Mouse (Mus musculus): ENCODE results near the gene Ccdc174.
"Not testable (repeated sequence)": the region's sequence is repeated elsewhere in the genome, so short reads cannot be mapped to it uniquely, and the experiment has no call there.

The Ccdc174 gene

DNA sequence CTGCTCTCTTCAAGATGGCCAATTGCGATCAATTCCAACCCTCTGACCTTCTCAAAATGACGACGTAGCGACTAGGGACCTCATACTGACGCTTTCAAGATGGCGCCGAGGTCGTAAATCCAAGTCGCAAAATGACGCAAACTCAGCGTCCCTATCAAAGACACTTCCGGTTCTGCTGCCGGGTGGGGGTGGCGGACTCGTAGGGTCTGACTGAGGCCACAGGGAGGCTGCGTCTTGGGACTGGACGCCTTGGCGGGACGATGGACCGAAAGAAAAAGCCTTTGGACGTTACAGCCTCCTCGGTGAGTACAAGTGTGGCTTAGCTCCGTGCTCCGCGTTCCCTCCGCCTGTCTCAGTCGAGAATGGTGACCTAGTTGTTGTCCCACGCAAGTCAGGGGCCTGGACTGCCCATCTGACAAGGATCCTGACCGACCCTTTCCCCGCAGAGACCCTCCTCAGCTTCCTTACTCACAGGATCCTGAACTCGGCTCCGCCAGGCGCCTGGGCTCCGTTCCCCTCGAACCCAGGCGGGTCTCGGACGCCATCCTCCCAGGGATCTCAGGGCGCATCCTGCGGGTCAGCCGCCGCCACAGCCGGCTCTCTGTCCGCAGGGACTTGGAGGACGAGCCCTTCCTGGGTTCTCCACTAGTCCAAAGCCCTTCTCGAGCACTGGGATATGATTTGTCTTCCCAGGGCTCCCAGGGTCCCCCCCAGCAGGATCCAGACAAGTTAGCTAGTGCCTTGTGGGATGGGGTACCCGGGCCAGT, at the start of gene Ccdc174:
TSS of gene Ccdc174 (plus strand) at position 169 of the 767 bp plus-strand sequence.
- peak; percentile 82 to 94 for DNase-seq (ENCODE audit: low spot score in 2 of 2)

DNA sequence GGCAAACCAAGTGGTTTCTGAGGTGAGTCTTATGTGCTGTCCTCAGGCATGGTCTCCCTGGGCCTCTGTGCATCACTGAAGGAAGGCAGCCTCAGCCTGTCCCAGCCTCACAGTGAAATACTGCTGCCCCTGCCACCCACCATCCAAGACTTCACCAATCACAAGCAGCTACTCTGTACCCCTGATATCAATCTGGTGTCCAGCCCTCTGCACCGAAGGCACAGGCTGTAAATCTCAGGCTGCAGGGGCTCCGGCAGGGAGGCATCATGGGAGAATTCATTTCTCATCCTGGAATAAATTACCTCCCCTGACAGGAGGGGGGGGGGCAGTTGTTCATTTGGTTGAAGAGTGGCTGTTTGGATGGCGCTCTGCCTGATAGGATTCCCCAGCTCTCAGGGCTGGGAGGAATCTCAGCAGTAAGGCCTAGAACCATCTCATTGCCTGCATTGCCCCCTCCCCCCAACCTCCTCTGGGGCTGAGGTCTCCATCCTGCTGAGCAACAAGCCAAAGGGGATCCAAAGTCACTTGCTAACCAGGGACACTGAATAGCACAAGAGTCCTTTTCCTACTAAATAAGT, 44.9 kb upstream of the Ccdc174 start:
- no peak for DNase-seq (ENCODE audit: low spot score in 2 of 2)

- peak; percentile 14 to 63 for DNase-seq (ENCODE audit: low spot score in 2 of 2)
Measured at GRCm38 (mm10) chr6:91839010-91839871, 38.6 kb upstream of the Ccdc174 start.

GRCm38 (mm10) chr6:91842897-91843627, 34.8 kb upstream of the Ccdc174 start:
- no peak for DNase-seq (ENCODE audit: low spot score in 2 of 2)

DNA sequence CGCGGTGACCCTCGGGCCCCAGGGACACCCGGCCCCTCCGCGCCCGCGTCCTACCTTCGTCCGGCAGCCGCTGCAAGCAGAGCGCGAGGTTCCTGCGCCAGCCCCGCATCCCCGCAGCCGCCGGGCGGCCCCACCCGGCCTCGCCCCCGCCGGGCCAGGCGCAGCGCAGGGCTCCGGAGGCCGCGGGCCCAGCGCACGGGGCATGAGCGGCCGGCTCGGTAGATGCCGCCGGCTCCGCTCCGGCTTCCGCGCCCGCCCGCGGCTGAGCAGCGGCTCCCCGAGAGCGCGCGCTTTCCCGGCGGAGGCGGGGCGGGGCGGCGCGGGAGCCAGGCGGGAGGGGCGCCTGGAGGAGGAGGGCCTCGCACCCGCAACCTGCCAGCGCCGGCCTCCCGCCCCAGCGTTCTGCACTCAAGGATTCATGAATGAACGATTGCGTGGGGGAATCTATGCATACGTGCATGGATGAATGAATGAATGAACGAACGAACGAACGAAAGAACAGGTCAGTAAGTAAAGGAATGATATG, 34.2 kb upstream of the Ccdc174 start:
- DNase-seq (ENCODE audit: low spot score in 2 of 2), result no peak

DNA sequence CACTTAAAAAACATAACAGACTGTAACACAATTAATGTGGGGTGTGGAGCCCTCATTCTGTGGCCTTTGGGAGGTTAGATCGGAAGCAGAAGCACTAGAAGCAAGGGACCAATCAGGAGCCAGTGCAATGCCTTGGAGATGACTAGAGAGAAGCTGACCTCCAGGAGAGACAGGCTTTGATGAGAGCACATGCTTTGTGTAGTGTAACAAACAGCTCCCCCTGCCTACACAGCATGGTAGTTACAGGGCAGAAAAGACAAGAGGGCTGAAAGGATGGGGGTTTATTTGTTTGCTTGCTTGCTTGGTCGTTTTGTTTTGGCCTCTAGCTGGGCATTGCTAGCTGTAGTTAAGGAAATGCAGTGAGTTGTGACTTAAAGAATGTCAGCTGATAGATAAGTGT, 25.3 kb upstream of the Ccdc174 start:
- DNase-seq (ENCODE audit: low spot score in 2 of 2), result peak in 1 of 2 experiments; percentile 34

DNA sequence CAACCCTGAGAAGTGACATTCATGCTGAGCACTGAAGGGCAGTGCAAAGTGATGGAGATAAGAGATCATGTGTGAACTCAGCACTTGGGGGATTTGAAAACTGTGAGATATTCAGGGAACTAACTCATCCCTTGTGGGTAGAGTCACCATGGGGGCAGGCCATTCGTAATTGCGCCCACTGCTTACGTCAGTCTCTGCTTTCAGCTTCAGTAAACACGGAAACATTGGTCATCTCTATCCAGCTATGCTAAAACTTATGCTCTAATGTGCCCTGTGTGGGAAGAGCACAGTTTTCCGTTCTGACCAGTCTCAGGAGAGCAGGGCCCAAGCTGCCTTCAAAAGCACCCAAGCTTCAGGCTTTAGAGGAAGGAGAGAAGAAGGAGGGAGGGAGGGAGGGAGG, 19.5 kb upstream of the Ccdc174 start:
- no peak for DNase-seq (ENCODE audit: low spot score in 2 of 2)

DNA sequence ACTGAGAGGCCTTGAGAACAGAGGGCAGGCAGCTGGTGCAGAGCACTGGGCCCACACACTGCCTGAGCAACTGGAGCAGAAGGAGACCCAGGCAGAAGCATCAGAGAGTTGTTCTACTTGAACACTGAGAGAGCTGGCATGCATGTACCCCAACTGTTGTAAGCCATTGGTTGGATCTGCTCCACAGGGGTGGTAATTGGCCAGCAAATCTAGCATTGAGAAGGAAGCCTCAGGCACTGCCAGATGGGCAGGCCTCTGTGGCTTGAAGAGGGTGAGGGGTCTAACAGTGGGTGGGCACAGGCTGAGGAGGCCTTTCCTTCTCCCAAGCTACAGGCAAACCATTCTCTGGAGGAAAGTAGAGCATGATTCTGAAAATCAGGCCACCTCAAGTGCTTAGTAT, 15.0 kb upstream of the Ccdc174 start:
- no peak for DNase-seq (ENCODE audit: low spot score in 2 of 2)

GRCm38 (mm10) chr6:91864595-91864994, 13.3 kb upstream of the Ccdc174 start:
- DNase-seq (ENCODE audit: low spot score in 2 of 2), result no peak

DNA sequence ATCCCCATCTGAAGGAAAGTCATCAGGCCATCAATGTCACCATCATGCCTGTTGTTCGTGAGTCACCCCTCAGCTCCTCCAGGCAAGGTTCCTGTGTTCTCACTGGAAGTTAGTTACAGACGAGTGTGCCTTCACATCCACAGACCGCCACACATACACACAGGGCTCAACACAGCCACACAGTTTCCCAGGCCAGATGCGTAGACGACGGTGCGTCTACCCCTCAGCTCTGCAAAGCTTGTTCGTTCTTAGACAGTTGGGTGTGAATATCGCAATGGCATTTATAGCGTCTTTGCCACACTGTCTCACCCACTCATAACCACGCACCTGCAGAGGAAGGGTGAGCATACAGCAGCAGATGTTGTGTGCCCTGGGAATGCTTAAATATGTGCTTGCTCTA, 12.3 kb upstream of the Ccdc174 start:
- DNase-seq (ENCODE audit: low spot score in 2 of 2), result no peak

GRCm38 (mm10) chr6:91868091-91868490, 9.8 kb upstream of the Ccdc174 start:
- DNase-seq (ENCODE audit: low spot score in 2 of 2), result no peak

- DNase-seq (ENCODE audit: low spot score in 2 of 2), result no peak
Measured at GRCm38 (mm10) chr6:91872781-91873180, 5.1 kb upstream of the Ccdc174 start.

DNA sequence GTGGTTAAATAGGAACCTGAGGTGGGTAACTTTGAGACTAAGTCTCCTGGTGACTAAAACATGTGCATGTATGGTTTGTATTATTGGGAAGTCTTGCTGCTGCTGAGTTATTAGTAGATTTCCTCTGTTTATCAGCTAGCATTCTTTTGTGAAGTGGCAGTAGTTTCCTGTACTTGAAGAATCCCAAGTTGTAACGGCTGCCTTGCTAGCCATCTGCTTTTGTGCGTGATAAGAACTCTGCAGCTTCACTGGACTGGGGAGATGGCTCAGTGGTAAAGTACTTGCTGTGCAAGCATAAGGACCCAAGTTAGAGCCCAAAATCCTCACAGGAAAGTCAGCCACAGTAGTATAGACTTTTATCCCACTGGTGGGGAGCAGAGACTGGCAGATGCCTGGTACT, 6.0 kb downstream of the Ccdc174 start:
- DNase-seq (ENCODE audit: low spot score in 2 of 2), result no peak

DNA sequence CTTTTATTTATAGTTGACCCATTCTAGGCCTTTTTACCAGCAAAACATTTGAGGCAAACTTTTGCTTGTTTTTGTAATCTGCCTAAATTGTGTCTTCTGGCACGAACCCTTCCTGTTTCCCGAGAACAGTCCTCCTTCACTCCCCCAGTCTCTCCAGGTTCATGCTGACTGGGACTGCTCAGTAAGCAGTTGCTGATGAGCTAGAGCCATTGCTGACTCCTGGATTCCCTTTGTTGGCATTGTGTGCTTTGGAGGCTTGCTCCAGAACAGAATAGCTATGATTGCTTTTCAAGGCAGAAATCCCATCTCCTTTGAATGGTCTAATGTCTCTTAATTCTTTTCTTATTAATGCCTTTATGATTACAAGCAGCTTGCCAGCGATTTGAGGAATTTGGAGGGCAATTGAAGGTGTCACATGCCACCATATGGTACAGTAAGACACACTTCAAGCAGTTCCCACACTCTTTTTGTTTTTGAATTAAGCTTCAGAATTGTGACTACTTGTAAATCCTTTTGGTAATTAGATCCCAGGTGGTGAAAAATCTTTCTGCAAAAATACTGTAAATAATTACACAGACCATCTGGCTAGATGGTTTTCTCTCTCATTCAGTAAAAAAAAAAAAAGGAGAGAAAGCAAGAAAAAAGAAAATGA, 11.5 kb downstream of the Ccdc174 start:
- DNase-seq (ENCODE audit: low spot score in 2 of 2), result no peak

DNA sequence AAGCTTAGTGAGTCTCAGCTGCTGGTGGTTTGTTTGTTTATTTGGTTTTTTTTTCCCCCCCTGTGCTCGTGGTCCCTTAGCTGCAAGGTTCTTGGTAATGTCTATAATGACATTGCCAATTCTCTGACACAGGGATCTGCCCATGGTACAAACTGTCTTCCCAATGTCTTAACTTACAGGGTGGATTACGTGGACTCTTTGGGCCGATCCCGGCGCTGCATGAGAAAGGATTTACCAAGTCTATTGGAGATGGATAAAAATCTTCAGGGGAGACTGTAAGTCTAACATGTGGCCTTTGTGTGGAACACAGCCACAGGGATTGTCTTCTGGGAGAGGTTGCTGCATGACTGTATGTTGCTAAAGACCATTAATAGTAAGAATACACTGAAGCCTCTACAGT, 12.8 kb downstream of the Ccdc174 start:
- DNase-seq (ENCODE audit: low spot score in 2 of 2), result no peak

DNA sequence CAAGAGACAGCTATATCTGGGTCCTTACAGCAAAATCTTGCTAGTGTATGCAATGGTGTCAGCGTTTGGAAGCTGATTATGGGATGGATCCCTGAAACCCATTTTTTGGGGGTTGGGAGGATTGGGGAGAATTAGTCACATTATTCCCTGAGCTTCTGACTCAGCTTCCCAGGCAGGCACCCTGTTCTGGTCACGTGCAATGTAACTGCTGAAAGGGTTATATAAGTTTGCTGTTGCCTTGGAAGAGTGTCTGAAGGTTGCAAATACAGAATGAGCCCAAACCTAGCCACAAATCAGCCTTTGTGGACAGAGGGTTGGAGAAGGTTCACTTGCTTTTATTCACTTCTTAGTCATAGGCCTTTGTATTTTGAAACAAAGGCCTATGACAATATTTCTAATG, 13.9 kb downstream of the Ccdc174 start:
- no peak for DNase-seq (ENCODE audit: low spot score in 2 of 2)

DNA sequence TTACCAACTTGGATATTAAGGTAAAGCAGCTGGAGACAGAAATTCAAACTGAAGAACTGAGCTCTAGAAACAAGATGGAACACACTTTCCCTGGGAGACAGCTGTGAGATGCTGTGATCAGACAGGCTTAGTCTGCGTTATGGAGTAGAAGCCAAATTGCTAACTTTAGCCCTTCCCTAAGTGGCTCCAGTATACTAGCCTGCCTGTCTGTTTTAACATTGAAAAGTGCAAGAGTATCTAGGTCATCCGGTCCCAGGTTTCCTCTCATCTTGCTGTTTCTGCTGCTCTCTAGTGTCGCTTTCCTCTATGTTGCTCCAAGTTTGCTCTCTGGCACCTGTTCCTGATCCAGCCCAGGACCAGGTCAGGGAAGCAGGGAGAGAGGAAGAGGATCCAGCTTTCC, 18.9 kb downstream of the Ccdc174 start:
- DNase-seq (ENCODE audit: low spot score in 2 of 2), result no peak

- peak; percentile 39 to 82 for DNase-seq (ENCODE audit: low spot score in 2 of 2)
Measured at GRCm38 (mm10) chr6:91901505-91901904, 23.7 kb downstream of the Ccdc174 start.

DNA sequence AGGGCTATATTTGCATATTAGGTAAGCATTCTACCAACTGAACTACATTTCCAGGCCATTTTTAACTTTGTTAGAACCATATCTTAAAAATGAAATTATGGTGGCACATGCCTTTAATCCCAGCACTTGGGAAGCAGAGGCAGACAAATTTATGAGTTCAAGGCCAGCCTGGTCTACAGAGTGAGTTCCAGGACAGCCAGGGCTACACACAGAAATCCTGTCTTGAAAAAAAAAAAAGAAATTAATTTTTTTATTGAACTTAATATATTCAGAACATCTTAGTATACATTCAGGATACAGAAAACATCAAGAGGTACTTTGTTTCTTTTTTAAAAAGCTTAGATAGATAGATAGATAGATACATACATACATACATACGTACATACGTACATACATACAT, 24.7 kb downstream of the Ccdc174 start, which contains the start of gene 4930590J08Rik:
TSS of gene 4930590J08Rik (plus strand) at position 301 of the 400 bp plus-strand sequence.
- DNase-seq (ENCODE audit: low spot score in 2 of 2), result not testable (repeated sequence)

DNA sequence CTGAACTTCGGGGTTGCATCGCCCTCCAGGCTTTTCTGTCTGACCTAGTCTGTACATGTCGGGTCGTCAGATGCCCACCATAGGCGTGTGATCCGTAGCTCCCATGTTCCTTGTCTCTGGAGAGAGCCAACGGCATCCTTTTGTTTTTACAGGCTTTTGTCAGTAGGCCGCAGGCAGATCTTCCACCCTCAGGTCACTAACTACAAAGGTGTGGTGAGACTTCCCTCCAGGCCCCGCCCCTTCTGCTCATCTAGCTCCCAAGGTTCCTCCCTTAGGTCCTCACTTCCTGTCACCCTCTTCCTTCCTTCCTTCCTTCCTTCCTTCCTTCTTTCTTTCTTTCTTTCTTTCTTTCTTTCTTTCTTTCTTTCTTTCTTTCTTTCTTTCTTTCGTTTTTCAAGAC, 36.2 kb downstream of the Ccdc174 start:
- no peak for DNase-seq (ENCODE audit: low spot score in 2 of 2)

DNA sequence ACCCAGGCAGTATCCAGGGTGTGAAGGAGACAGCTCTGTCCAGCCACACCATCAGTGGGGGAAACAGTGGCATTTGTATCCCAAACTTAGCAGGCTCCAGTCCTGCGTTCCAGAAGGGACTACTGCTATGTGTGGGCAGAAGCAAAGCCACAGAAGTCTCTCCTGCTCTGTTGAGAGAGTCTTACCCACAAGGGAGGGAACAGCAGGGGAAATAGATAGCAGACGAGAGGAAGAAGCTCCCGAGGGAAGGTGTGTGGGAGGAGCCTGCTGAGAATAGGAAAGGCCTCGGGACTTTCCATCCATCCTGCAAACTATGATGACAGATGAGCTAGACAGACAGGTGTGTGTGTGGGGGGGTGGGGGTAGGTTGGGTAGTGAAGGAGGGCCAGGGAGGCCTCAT, 39.4 kb downstream of the Ccdc174 start:
- no peak for DNase-seq (ENCODE audit: low spot score in 2 of 2)

All from spleen, postnatal 10 days (tissue).